Mouse (Mus musculus) midbrain, embryonic 15.5 days (tissue): ENCODE measurements at regions not wholly inside any gene's neighbourhood (a gene's known extent, or its start where the extent isn't known, plus 50 kb on each side); places are given as distances from the start of the nearest gene placed in this dataset.
"Not testable (repeated sequence)": the region's sequence is repeated elsewhere in the genome, so short reads cannot be mapped to it uniquely, and the experiment has no call there.

ENCODE experiments used
- ATAC-seq: fragments of 200-750 bp; cut with Nextera tagmentation; replicated peaks from 2 replicates; pipeline ENCODE4 v1.8.0; 2017; ENCODE audit warnings: moderate TSS enrichment
- H3K27ac ChIP-seq: fragments of 300-500 bp; sonication (generic); 2 replicates; pipeline ENCODE4 v1.5.1; 2015; ENCODE audit warnings: mild to moderate bottlenecking, inconsistent platforms
- H3K27me3 ChIP-seq: fragments of 300-500 bp; sonication (generic); replicated peaks from 2 replicates; pipeline ENCODE4 v1.6.1; 2015; ENCODE audit warnings: inconsistent platforms
- H3K36me3 ChIP-seq: fragments of 300-500 bp; sonication (generic); replicated peaks from 2 replicates; pipeline ENCODE4 v1.6.1; 2015; ENCODE audit warnings: inconsistent platforms
- H3K4me1 ChIP-seq: fragments of 300-500 bp; sonication (generic); 2 replicates; pipeline ENCODE4 v1.6.1; 2015; ENCODE audit warnings: inconsistent platforms
- H3K4me2 ChIP-seq: fragments of 300-500 bp; sonication (generic); 2 replicates; pipeline ENCODE4 v1.6.1; 2015; ENCODE audit warnings: inconsistent platforms, mild to moderate bottlenecking, moderate library complexity
- H3K4me3 ChIP-seq: fragments of 300-500 bp; sonication (generic); 2 replicates; pipeline ENCODE4 v1.5.1; 2015; ENCODE audit warnings: mild to moderate bottlenecking, inconsistent platforms
- H3K9ac ChIP-seq: fragments of 300-500 bp; sonication (generic); 2 replicates; pipeline ENCODE4 v1.6.1; 2015; ENCODE audit warnings: mild to moderate bottlenecking, inconsistent platforms
- H3K9me3 ChIP-seq: fragments of 300-500 bp; sonication (generic); 2 replicates; pipeline ENCODE4 v1.6.1; 2016; ENCODE audit warnings: inconsistent platforms
- WGBS: fragments of 180-500 bp; shearing (Covaris S2); methylation state at CpG from one replicate; pipeline ENCODE4 v1.1.7; 2015; ENCODE audit warnings: mixed read lengths; 5-methylcytosine and 5-hydroxymethylcytosine counted together

GRCm38 (mm10) chr12:77895508-77895907 is 298.5 kb upstream of the Gm6657 start:
- H3K27ac ChIP-seq: no peak overlapping the region
- 0 out of 2 replicates have a peak, but pooled peaks cover 4% of the 10 kb centered on the region for H3K4me1 ChIP-seq
- 55% methylated on average over 2 of the region's 2 CpGs for WGBS
- no peak overlapping the region for H3K9ac ChIP-seq
- no peak for ATAC-seq
- no peak overlapping the region for H3K4me3 ChIP-seq
- no peak overlapping the region for H3K4me2 ChIP-seq
- no peaks in the 10 kb centered on the region for H3K9me3 ChIP-seq
- no peaks in the 10 kb centered on the region for H3K27me3 ChIP-seq
- H3K36me3 ChIP-seq: no peaks in the 10 kb centered on the region

DNA sequence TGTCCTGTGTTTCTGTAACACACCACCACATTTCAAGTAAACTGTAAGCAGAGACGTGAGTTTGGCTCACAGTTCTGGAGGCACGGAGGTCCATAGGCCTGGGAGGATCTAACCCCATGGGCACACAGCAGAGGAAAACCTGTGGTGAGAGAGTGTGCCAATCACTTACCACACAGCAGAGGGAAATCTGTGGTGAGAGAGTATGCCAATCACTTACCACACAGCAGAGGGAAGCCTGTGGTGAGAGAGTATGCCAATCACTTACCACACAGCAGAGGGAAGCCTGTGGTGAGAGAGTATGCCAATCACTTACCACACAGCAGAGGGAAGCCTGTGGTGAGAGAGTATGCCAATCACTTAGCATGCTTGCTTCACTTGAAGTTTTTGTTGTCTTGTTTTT is 295.1 kb upstream of the Gm6657 start:
- ATAC-seq, H3K27ac ChIP-seq, H3K9ac ChIP-seq, H3K36me3 ChIP-seq, H3K4me1 ChIP-seq, H3K9me3 ChIP-seq, H3K4me3 ChIP-seq, H3K4me2 ChIP-seq, H3K27me3 ChIP-seq: not testable (repeated sequence)
- 87% methylated on average over 2 of the region's 2 CpGs for WGBS

DNA sequence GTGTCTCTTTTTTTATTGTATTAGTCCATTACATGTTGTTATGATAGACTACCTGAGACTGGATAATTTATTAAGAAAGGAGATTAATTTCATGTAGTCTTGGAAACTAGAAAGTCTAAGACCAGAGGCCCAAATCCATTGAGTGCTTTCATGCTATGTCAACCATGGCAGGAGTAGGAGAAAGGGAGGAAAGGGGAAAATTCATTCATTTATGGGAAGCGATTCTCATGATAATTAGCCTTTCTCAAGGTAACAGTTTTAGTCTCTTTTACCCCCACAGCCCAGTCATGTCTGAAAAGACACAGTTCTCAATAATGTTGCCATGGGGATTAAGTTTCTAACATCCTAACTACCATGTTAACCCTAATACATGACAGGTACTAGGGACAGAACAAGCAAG is 292.8 kb upstream of the Gm6657 start:
- ATAC-seq: no peak
- H3K9me3 ChIP-seq: no peaks in the 10 kb centered on the region
- no peaks in the 10 kb centered on the region for H3K36me3 ChIP-seq
- no peak overlapping the region for H3K4me3 ChIP-seq
- H3K4me2 ChIP-seq: no peak overlapping the region
- H3K27ac ChIP-seq: no peak overlapping the region
- no peaks in the 10 kb centered on the region for H3K4me1 ChIP-seq
- no peaks in the 10 kb centered on the region for H3K27me3 ChIP-seq
- no peak overlapping the region for H3K9ac ChIP-seq
- 14% methylated on average over 1 of the region's 1 CpGs for WGBS

- H3K36me3 ChIP-seq: no peaks in the 10 kb centered on the region
- no peak overlapping the region for H3K27ac ChIP-seq
- H3K9me3 ChIP-seq: no peaks in the 10 kb centered on the region
- H3K4me1 ChIP-seq: no peaks in the 10 kb centered on the region; the same call in 1 of the 2 replicates
- H3K27me3 ChIP-seq: no peaks in the 10 kb centered on the region
- no peak overlapping the region for H3K4me2 ChIP-seq
- no peak for ATAC-seq
- H3K9ac ChIP-seq: no peak overlapping the region
- WGBS: 8% methylated on average over 4 of the region's 4 CpGs
- H3K4me3 ChIP-seq: no peak overlapping the region
Observed at GRCm38 (mm10) chr12:77912863-77913554, 281.0 kb upstream of the Gm6657 start.

DNA sequence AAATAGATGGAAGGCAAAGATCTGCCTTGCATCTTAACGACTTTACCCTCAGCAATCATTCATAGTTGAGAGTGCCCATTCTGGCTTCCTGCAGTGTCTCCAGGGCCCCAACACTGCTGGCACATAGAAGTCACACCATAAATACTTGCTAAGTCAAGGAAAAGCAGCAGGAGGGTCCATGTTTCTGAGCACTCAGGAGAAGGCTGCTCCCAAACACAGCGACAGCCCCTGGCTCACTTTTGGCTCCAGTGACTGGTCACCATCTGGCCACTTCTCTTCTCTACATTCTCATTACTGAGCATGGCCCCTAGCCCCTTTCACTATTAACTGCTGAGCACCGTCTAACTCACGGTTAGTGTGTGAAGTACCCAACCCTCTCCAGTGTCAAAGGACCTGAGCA is 265.3 kb upstream of the Gm6657 start:
- no peak overlapping the region for H3K4me3 ChIP-seq
- no peak overlapping the region for H3K9ac ChIP-seq
- peaks cover 4% of the 10 kb centered on the region; the same call in 1 of the 2 replicates for H3K4me1 ChIP-seq
- no peaks in the 10 kb centered on the region for H3K36me3 ChIP-seq
- H3K9me3 ChIP-seq: no peaks in the 10 kb centered on the region
- H3K4me2 ChIP-seq: no peak overlapping the region
- H3K27ac ChIP-seq: no peak overlapping the region
- H3K27me3 ChIP-seq: no peaks in the 10 kb centered on the region
- ATAC-seq: no peak
- 75% methylated on average over 4 of the region's 4 CpGs for WGBS

GRCm38 (mm10) chr12:77929571-77929970 is 264.5 kb upstream of the Gm6657 start:
- Histone ChIP-seq H3K4me3 (no peak overlapping the region), H3K27ac (no peak overlapping the region), H3K9me3 (no peaks in the 10 kb centered on the region), H3K4me2 (no peak overlapping the region), H3K36me3 (no peaks in the 10 kb centered on the region), H3K9ac (no peak overlapping the region), H3K4me1 (peaks cover 4% of the 10 kb centered on the region; the same call in 1 of the 2 replicates), H3K27me3 (no peaks in the 10 kb centered on the region)
- ATAC-seq: no peak
- 81% methylated on average over 1 of the region's 1 CpGs for WGBS

GRCm38 (mm10) chr12:77943960-77944359 is 250.1 kb upstream of the Gm6657 start:
- no peaks in the 10 kb centered on the region for H3K27me3 ChIP-seq
- H3K36me3 ChIP-seq: no peaks in the 10 kb centered on the region
- H3K27ac ChIP-seq: no peak overlapping the region
- peak; percentile 50; the same call in 1 of the 2 replicates for ATAC-seq
- no peaks in the 10 kb centered on the region for H3K9me3 ChIP-seq
- no peak overlapping the region for H3K9ac ChIP-seq
- H3K4me3 ChIP-seq: no peak overlapping the region
- no peak overlapping the region for H3K4me2 ChIP-seq
- no peaks in the 10 kb centered on the region for H3K4me1 ChIP-seq
- WGBS: 73% methylated on average over 8 of the region's 8 CpGs

DNA sequence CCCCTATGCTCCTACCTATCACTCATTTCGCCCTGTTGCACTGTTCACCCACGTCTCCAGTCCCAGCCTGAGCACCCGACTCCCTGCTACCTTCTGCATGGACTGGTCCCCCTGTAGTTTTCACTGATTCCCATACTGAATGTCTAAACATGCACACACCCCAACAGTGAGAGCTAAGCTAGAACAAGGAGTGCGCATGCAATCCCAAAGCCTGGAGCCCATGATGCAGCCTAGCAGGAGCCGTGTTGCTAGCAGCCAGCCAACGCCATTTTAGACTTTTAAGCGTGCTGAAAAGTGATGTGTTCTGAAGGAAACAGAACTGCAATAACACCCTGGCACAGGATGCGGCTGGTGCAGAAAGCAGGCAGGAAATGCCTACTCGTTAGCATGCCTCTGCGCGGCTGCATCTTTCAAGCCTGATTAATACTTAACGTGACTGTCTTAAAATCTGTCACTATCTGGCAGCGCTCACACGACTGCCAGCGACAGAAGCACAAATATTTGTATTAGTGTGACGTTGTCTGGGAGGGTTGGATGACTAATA is 244.5 kb upstream of the Gm6657 start:
- ATAC-seq: peak; percentile 73; the same call in 1 of the 2 replicates
- Histone ChIP-seq H3K9me3 (no peaks in the 10 kb centered on the region), H3K36me3 (no peaks in the 10 kb centered on the region), H3K9ac (0 out of 2 replicates have a peak overlapping the region, but pooled peaks have one; percentile 7), H3K4me1 (peaks cover 9% of the 10 kb centered on the region), H3K27ac (peak overlapping the region; percentile 50), H3K27me3 (no peaks in the 10 kb centered on the region), H3K4me3 (peak overlapping the region; percentile 14), H3K4me2 (peak overlapping the region; percentile 41)
- 34% methylated on average over 16 of the region's 16 CpGs for WGBS

DNA sequence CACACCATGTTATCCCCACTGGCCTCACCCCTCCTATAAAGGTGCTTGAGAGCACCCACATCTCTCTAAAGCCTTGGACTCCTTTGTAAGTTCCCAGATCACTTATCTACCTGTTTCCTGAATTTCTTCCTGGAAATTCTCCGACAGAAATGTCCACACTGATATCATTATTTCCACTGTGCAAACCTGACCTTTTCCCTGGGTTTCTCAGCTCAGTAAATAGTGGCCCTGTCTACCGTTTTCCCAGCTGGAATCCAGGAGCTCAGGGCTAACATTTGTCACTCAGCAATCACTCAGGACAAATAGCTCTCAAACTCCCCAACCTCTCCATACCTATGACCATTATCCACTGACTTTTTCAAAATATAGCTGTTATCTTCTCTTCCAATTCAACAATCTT is 241.6 kb upstream of the Gm6657 start:
- no peak overlapping the region for H3K4me2 ChIP-seq
- no peak for ATAC-seq
- no peak overlapping the region for H3K4me3 ChIP-seq
- no peak overlapping the region for H3K27ac ChIP-seq
- H3K36me3 ChIP-seq: no peaks in the 10 kb centered on the region
- H3K9me3 ChIP-seq: no peaks in the 10 kb centered on the region
- H3K9ac ChIP-seq: no peak overlapping the region
- WGBS: 74% methylated on average over 2 of the region's 2 CpGs
- H3K27me3 ChIP-seq: no peaks in the 10 kb centered on the region
- H3K4me1 ChIP-seq: peaks cover 9% of the 10 kb centered on the region

GRCm38 (mm10) chr12:77962631-77963030 is 231.4 kb upstream of the Gm6657 start:
- WGBS: 88% methylated on average over 6 of the region's 6 CpGs
- Histone ChIP-seq H3K27ac (no peak overlapping the region), H3K4me2 (no peak overlapping the region), H3K36me3 (no peaks in the 10 kb centered on the region), H3K9ac (no peak overlapping the region), H3K4me1 (no peaks in the 10 kb centered on the region), H3K27me3 (no peaks in the 10 kb centered on the region), H3K4me3 (no peak overlapping the region), H3K9me3 (no peaks in the 10 kb centered on the region)
- ATAC-seq: no peak

DNA sequence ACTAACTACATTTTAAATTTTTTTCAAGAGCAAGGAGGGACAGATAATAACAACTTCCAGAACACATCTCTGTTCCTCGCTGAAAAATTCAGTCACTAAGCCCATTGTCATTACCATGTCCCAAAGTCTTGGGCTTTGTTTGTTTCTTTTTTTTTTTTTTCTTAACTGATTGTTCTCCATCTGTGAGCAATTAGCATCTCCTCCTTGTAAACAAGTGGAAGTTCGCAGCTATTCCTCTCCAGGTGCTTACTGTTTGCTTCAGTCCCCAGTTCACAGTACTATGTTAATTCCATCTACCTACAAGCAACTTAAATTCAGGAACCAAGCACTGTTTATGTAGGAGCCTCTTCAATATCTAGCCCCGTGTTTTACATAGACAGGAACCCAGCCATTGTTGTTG is 225.5 kb upstream of the Gm6657 start:
- Histone ChIP-seq H3K4me1 (no peaks in the 10 kb centered on the region), H3K9me3 (no peaks in the 10 kb centered on the region), H3K27me3 (no peaks in the 10 kb centered on the region), H3K36me3 (no peaks in the 10 kb centered on the region), H3K9ac (no peak overlapping the region), H3K4me2 (no peak overlapping the region), H3K4me3 (no peak overlapping the region), H3K27ac (no peak overlapping the region)
- WGBS: 71% methylated on average over 3 of the region's 3 CpGs
- no peak for ATAC-seq

- ATAC-seq: no peak
- no peaks in the 10 kb centered on the region for H3K9me3 ChIP-seq
- 64% methylated on average over 1 of the region's 1 CpGs for WGBS
Observed at GRCm38 (mm10) chr12:77970026-77970425, 224.0 kb upstream of the Gm6657 start.

DNA sequence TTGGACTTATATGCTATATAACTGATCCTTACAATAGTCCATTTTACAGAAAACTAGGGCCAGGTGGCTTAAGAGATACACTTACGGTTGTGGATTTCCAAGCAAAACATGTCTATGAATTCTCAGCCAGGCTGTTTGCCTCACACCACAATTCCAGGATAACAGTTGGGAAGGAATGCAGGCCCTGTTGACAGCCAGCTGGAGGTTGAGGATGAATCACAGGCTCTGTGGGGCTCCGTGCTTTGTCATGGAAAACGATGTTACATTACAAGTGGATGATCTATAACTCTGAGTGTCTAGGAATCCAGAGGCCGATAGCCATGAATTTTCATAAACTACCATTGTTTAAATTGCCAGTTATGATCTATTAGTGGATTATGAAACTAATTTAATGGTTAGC is 221.9 kb upstream of the Gm6657 start:
- no peak overlapping the region for H3K4me3 ChIP-seq
- no peaks in the 10 kb centered on the region for H3K4me1 ChIP-seq
- H3K9me3 ChIP-seq: no peaks in the 10 kb centered on the region
- no peak for ATAC-seq
- no peaks in the 10 kb centered on the region for H3K27me3 ChIP-seq
- no peak overlapping the region for H3K27ac ChIP-seq
- H3K36me3 ChIP-seq: no peaks in the 10 kb centered on the region
- WGBS: 52% methylated on average over 4 of the region's 4 CpGs
- no peak overlapping the region for H3K4me2 ChIP-seq
- no peak overlapping the region for H3K9ac ChIP-seq

More at GRCm38 (mm10) chr12:77970026-77970425, 224.0 kb upstream of the Gm6657 start:
- no peaks in the 10 kb centered on the region for H3K27me3 ChIP-seq
- H3K27ac ChIP-seq: no peak overlapping the region
- no peak overlapping the region for H3K9ac ChIP-seq
- no peaks in the 10 kb centered on the region for H3K36me3 ChIP-seq
- no peak overlapping the region for H3K4me3 ChIP-seq
- H3K4me1 ChIP-seq: no peaks in the 10 kb centered on the region
- H3K4me2 ChIP-seq: no peak overlapping the region
